Mouse (Mus musculus) heart, postnatal 0 days (tissue): Measurements from ENCODE around the gene Lamc3.

ENCODE experiments used
- CTCF ChIP-seq: IDR thresholded peaks from 2 replicates; pipeline ENCODE4 v1.5.1; 2016; ENCODE audit warnings: antibody characterized with exemption, control low read depth, low read depth
- EP300 ChIP-seq: IDR thresholded peaks from 2 replicates; pipeline ENCODE4 v1.6.1; 2016; ENCODE audit warnings: antibody characterized with exemption, low read depth

- TF ChIP-seq CTCF = no peak
- TF ChIP-seq EP300 = no peak
These were observed 76.4 kb downstream of the Lamc3 start for GRCm38 (mm10) chr2:31963491-31963890.
